In the genomic region with DNA sequence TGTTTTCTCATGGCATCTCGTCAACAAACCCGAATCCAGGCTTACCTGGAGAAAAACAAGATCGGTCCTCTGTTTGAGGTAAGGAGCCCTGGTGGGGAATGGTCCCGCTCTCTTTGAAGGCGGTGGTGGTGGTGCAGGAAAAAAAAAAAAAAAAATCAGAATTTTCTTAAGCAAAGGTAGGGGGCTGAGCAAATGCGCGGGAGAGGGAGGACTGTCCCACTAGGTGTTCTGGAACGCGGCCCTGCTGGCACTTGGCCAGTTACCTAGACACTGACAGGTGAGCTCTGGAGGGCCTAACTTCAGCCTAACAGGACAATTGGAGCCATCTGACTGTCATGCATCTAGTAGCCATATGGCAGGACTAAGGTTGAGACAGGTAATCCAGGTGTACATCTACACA, we compare ENCODE assay signal across 8 mouse cellular contexts. TPM values are rescaled to one million over a fixed set of nuclear protein-coding genes. Genes with fewer than 3 reads are reported as not detected.
DNase-seq lines count a peak whose midpoint lies in the region; ATAC-seq and TF ChIP-seq lines count a peak whose summit lies in the region.

No protein-coding gene starts in this region.

- no peak overlapping the region for H3K27ac ChIP-seq in kidney, adult 2 months (ENCODE audit: insufficient read depth, low read depth, low read length)
- no peak overlapping the region for H3K27ac ChIP-seq in forebrain, embryonic 12.5 days
- H3K27ac ChIP-seq in limb, embryonic 13.5 days = no peak overlapping the region
- H3K27ac ChIP-seq in stomach, embryonic 16.5 days (ENCODE audit: low read length) = no peak overlapping the region; the same call in 1 of the 2 replicates

- no peaks in the 10 kb centered on the region for H3K36me3 ChIP-seq in kidney, adult 2 months (ENCODE audit: control insufficient read depth, insufficient read depth, low read length)
- H3K36me3 ChIP-seq in forebrain, embryonic 12.5 days (replicated peaks) = no peaks in the 10 kb centered on the region
- H3K36me3 ChIP-seq in limb, embryonic 13.5 days = no peaks in the 10 kb centered on the region
- H3K36me3 ChIP-seq in stomach, embryonic 16.5 days (ENCODE audit: control insufficient read depth, insufficient read depth, low read length) = no peaks in the 10 kb centered on the region

- no peak; the same call in 1 of the 2 replicates for ATAC-seq in forebrain, embryonic 12.5 days (ENCODE audit: low FRiP score)
- peak; percentile 2; the same call in 1 of the 2 replicates for ATAC-seq in limb, embryonic 13.5 days (ENCODE audit: low FRiP score, low read depth)
- no peak for ATAC-seq in stomach, embryonic 16.5 days (ENCODE audit: insufficient read depth, low FRiP score)

- no peak for TF ChIP-seq CTCF in kidney, adult 2 months (conservative IDR thresholded peaks at IDR 0.05; ENCODE audit: insufficient read depth, insufficient read length, low read depth, low read length)

- peak overlapping the region; percentile 75 for H3K4me2 ChIP-seq in forebrain, embryonic 12.5 days
- H3K4me2 ChIP-seq in limb, embryonic 13.5 days (replicated peaks) = peak overlapping the region; percentile 88
- peak overlapping the region; percentile 81 for H3K4me2 ChIP-seq in stomach, embryonic 16.5 days (ENCODE audit: low read depth, low read length)

- TF ChIP-seq POLR2A in kidney, adult 2 months (IDR thresholded peaks at IDR 0.05; ENCODE audit: low read depth, low read length) = no peak

- H3K27me3 ChIP-seq in kidney, adult 2 months (replicated peaks; ENCODE audit: control insufficient read depth, insufficient read depth, low read length) = no peaks in the 10 kb centered on the region
- 0 out of 2 replicates have a peak, but pooled peaks cover 8% of the 10 kb centered on the region for H3K27me3 ChIP-seq in forebrain, embryonic 12.5 days
- H3K27me3 ChIP-seq in limb, embryonic 13.5 days = peaks cover 25% of the 10 kb centered on the region
- H3K27me3 ChIP-seq in stomach, embryonic 16.5 days (ENCODE audit: control insufficient read depth, insufficient read depth, low read length) = no peaks in the 10 kb centered on the region

- peak; percentile 2 to 34 for DNase-seq in kidney, postnatal 25 days
- no peak for DNase-seq in kidney, adult 2 months
- DNase-seq in cerebellum, adult 11 months = peak; percentile 17
- DNase-seq in urinary bladder, postnatal 25 days (ENCODE audit: low spot score) = no peak
- no peak for DNase-seq in layer of hippocampus, postnatal 36 days

- peak overlapping the region; percentile 56 for H3K9ac ChIP-seq in forebrain, embryonic 12.5 days
- H3K9ac ChIP-seq in limb, embryonic 13.5 days = peak overlapping the region; percentile 72
- H3K9ac ChIP-seq in stomach, embryonic 16.5 days (ENCODE audit: low read length) = peak overlapping the region; percentile 70

- no peak overlapping the region for H3K4me3 ChIP-seq in kidney, adult 2 months (ENCODE audit: insufficient read depth, low read depth, low read length)
- peak overlapping the region; percentile 52 for H3K4me3 ChIP-seq in forebrain, embryonic 12.5 days (replicated peaks)
- peak overlapping the region; percentile 56 for H3K4me3 ChIP-seq in limb, embryonic 13.5 days
- peak overlapping the region; percentile 56 for H3K4me3 ChIP-seq in stomach, embryonic 16.5 days (replicated peaks; ENCODE audit: low read length)

- no peaks in the 10 kb centered on the region for H3K9me3 ChIP-seq in forebrain, embryonic 12.5 days
- no peaks in the 10 kb centered on the region for H3K9me3 ChIP-seq in limb, embryonic 13.5 days
- no peaks in the 10 kb centered on the region for H3K9me3 ChIP-seq in stomach, embryonic 16.5 days (replicated peaks; ENCODE audit: control insufficient read depth, low read length)

- 3% methylated on average over 9 of the region's 9 CpGs for WGBS in kidney, adult 2 months
- under 1% methylated on average over 9 of the region's 9 CpGs for WGBS in forebrain, embryonic 12.5 days
- WGBS in limb, embryonic 13.5 days = 0% methylated on average over 9 of the region's 9 CpGs
- 1% methylated on average over 9 of the region's 9 CpGs for WGBS in stomach, embryonic 16.5 days

- H3K4me1 ChIP-seq in kidney, adult 2 months (ENCODE audit: control insufficient read depth, insufficient read depth, low read length) = no peaks in the 10 kb centered on the region
- H3K4me1 ChIP-seq in forebrain, embryonic 12.5 days = peaks cover 2% of the 10 kb centered on the region; the same call in 1 of the 2 replicates
- no peaks in the 10 kb centered on the region; the same call in 1 of the 2 replicates for H3K4me1 ChIP-seq in limb, embryonic 13.5 days
- H3K4me1 ChIP-seq in stomach, embryonic 16.5 days (ENCODE audit: control insufficient read depth, insufficient read depth, low read length) = no peaks in the 10 kb centered on the region

RNA-seq across cellular contexts. Expression of gene A830018L16Rik, which starts 0.7 kb away (rescaled TPM):
- polyA plus RNA-seq in kidney, adult 2 months (2012; rRNA removed) = 0.58 and 0.73 TPM in 2 replicates
- 1.5 and 1.6 TPM in 2 replicates for polyA plus RNA-seq in forebrain, embryonic 12.5 days (2016; fragmentation: Nextera tagmentation; extraction: Ambion mirVana)
- polyA plus RNA-seq in limb, embryonic 13.5 days (2015; fragmentation: Nextera tagmentation; extraction: Ambion mirVana) = 2.9 and 3.1 TPM in 2 replicates
- polyA plus RNA-seq in stomach, embryonic 16.5 days (2015; fragmentation: Nextera tagmentation; extraction: Ambion mirVana) = 12.1 and 12.9 TPM in 2 replicates
- total RNA-seq in layer of hippocampus, postnatal 36 days (2021) = 100 to 1,000 TPM; 113 to 121 TPM

Comparison
In these comparisons a context has a peak if more than half of its experiments do, and no peak if none do; other contexts are left out.
1. DNase-seq: peak in kidney, postnatal 25 days (2 of 2) and cerebellum, adult 11 months (single experiment); none in kidney, adult 2 months (single experiment), urinary bladder, postnatal 25 days (single experiment) and layer of hippocampus, postnatal 36 days (0 of 2).
2. Peak in every context shown above with its lines, with median percentiles within 50 percentile points of each other: H3K4me2 ChIP-seq and H3K9ac ChIP-seq.